Mouse (Mus musculus): ENCODE measurements around the gene Fkbp1a. TPM values are rescaled to one million over a fixed set of nuclear protein-coding genes. Genes with fewer than 3 reads are reported as not detected.
A peak's percentile ranks its signal among the peaks of the same experiment; 100 is the strongest.

Fkbp1a gene
- total and polyA plus RNA-seq, 2 experiments from 2014 or later, result 67.3 to 727 TPM

- WGBS, result 3% methylated on average over 4 of the region's 4 CpGs
- peak; percentile 74 for ATAC-seq
Measured at GRCm38 (mm10) chr2:151603630-151604029, 61.3 kb downstream of the Fkbp1a start.

GRCm38 (mm10) chr2:151605437-151605987 lies 63.2 kb downstream of the Fkbp1a start:
- Histone ChIP-seq H3K27me3 (ENCODE audit: insufficient read depth, low read length) (no peaks in the 10 kb centered on the region), H3K9ac (no peak overlapping the region), H3K4me2 (ENCODE audit: low read depth) (no peak overlapping the region), H3K4me3 (ENCODE audit: low read depth, low read length) (no peak overlapping the region), H3K9me3 (ENCODE audit: low read length) (no peaks in the 10 kb centered on the region), H3K27ac (ENCODE audit: low read depth, low read length) (peak overlapping the region; percentile 54; the same call in 1 of the 2 replicates), H3K4me1 (ENCODE audit: insufficient read depth) (peaks cover 13% of the 10 kb centered on the region; the same call in 1 of the 2 replicates), H3K36me3 (ENCODE audit: insufficient read depth) (no peaks in the 10 kb centered on the region)
- DNase-seq (peak; percentile 66), ATAC-seq (peak; percentile 82)
- 29% methylated on average over 11 of the region's 11 CpGs for WGBS
- no peak for TF ChIP-seq CTCF (IDR thresholded peaks at IDR 0.05; ENCODE audit: low read depth)

More at GRCm38 (mm10) chr2:151603630-151604029, 61.3 kb downstream of the Fkbp1a start:
- Histone ChIP-seq H3K36me3 (ENCODE audit: insufficient read depth) (peaks cover 16% of the 10 kb centered on the region), H3K9ac (no peak overlapping the region), H3K9me3 (ENCODE audit: low read length) (no peaks in the 10 kb centered on the region), H3K4me3 (ENCODE audit: low read depth, low read length) (no peak overlapping the region), H3K27ac (ENCODE audit: low read depth, low read length) (0 out of 2 replicates have a peak overlapping the region, but pooled peaks have one; percentile 17), H3K4me2 (ENCODE audit: low read depth) (no peak overlapping the region), H3K4me1 (ENCODE audit: insufficient read depth) (peaks cover 13% of the 10 kb centered on the region; the same call in 1 of the 2 replicates), H3K27me3 (ENCODE audit: insufficient read depth, low read length) (no peaks in the 10 kb centered on the region)
- TF ChIP-seq CTCF (IDR thresholded peaks at IDR 0.05; ENCODE audit: low read depth), result no peak
- peak; percentile 55 for DNase-seq

DNA sequence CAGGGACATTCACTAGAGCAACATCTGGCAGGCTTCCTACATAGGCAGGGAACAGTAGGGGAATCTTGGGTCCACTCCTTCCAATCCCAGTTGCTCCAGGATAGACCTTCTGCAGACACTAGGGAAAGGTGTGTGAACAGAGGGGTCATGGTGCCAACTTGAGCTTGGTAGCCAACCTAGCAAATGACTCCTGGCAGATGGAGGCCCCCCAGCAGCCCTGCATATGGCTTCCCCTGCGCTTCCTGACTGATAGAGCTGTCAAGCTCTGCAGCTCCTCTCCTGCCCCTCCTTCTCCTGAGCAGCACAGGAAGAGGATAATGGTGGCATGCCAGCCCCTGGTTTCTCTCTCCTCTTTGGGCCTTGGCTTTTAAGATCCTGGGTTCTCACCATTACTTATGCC lies 66.2 kb downstream of the Fkbp1a start:
- no peak overlapping the region for H3K27ac ChIP-seq (ENCODE audit: low read depth, low read length)
- ATAC-seq, result no peak

DNA sequence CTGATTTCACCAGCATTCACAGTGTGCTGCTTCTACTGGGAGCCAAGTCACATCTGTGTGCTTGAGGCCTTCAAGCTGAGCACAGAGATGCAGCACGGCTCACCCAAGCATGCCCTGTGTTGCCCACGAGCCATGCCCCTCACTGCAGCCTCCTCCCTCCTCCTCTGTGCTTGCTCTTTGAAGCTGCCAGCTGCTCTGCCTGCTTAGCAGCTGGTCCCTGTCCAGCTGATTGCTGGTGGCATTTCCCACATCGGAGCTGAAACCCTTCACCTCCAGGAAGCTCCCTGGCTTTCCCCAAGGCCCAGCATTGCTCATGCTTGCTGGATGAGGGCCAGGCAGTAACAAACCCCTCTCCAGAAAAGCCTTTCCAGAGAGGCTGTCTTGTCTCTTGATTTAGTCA lies 67.7 kb downstream of the Fkbp1a start:
- Histone ChIP-seq H3K36me3 (ENCODE audit: insufficient read depth) (no peaks in the 10 kb centered on the region), H3K27ac (ENCODE audit: low read depth, low read length) (no peak overlapping the region), H3K4me1 (ENCODE audit: insufficient read depth) (peaks cover 4% of the 10 kb centered on the region; the same call in 1 of the 2 replicates), H3K9ac (no peak overlapping the region), H3K4me3 (ENCODE audit: low read depth, low read length) (no peak overlapping the region), H3K4me2 (ENCODE audit: low read depth) (no peak overlapping the region), H3K9me3 (ENCODE audit: low read length) (no peaks in the 10 kb centered on the region), H3K27me3 (ENCODE audit: insufficient read depth, low read length) (no peaks in the 10 kb centered on the region)
- DNase-seq (no peak), ATAC-seq (no peak)
- 27% methylated on average over 3 of the region's 3 CpGs for WGBS
- TF ChIP-seq CTCF (IDR thresholded peaks at IDR 0.05; ENCODE audit: low read depth), result no peak

More for the DNA sequence above, 66.2 kb downstream of the Fkbp1a start:
- H3K36me3 ChIP-seq (ENCODE audit: insufficient read depth), result no peaks in the 10 kb centered on the region
- no peak overlapping the region for H3K4me2 ChIP-seq (ENCODE audit: low read depth)
- H3K9ac ChIP-seq, result no peak overlapping the region
- no peak overlapping the region for H3K4me3 ChIP-seq (ENCODE audit: low read depth, low read length)
- 47% methylated on average over 1 of the region's 1 CpGs for WGBS
- no peak for TF ChIP-seq CTCF (IDR thresholded peaks at IDR 0.05; ENCODE audit: low read depth)
- H3K4me1 ChIP-seq (ENCODE audit: insufficient read depth), result peaks cover 13% of the 10 kb centered on the region; the same call in 1 of the 2 replicates
- no peaks in the 10 kb centered on the region for H3K27me3 ChIP-seq (ENCODE audit: insufficient read depth, low read length)
- no peaks in the 10 kb centered on the region for H3K9me3 ChIP-seq (ENCODE audit: low read length)
- no peak for DNase-seq

Other genes starting within 250 kb of the Fkbp1a start
- gene 4921509C19Rik, start 66.3 kb upstream of the Fkbp1a start, total RNA-seq (2014; rRNA removed), result not detected in 2 replicates
- not detected in 2 replicates for gene 4921509C19Rik, start 66.3 kb upstream of the Fkbp1a start, polyA plus RNA-seq (2015; fragmentation: Nextera tagmentation; extraction: Ambion mirVana)
- gene Nsfl1c, start 48.3 kb upstream of the Fkbp1a start, total RNA-seq (2014; rRNA removed), result 121 and 124 TPM in 2 replicates
- 226 and 244 TPM in 2 replicates for gene Nsfl1c, start 48.3 kb upstream of the Fkbp1a start, polyA plus RNA-seq (2015; fragmentation: Nextera tagmentation; extraction: Ambion mirVana)
- gene Sdcbp2, start 30.1 kb downstream of the Fkbp1a start, total RNA-seq (2014; rRNA removed), result 0.90 and 1.1 TPM in 2 replicates
- gene Sdcbp2, start 30.1 kb downstream of the Fkbp1a start, polyA plus RNA-seq (2015; fragmentation: Nextera tagmentation; extraction: Ambion mirVana), result 1.5 and 1.6 TPM in 2 replicates
- 37.7 and 39.6 TPM in 2 replicates for gene Snph, start 90.1 kb downstream of the Fkbp1a start, total RNA-seq (2014; rRNA removed)
- gene Snph, start 90.1 kb downstream of the Fkbp1a start, polyA plus RNA-seq (2015; fragmentation: Nextera tagmentation; extraction: Ambion mirVana), result 12.8 and 18.3 TPM in 2 replicates
- 0.67 and 0.77 TPM in 2 replicates for gene Rad21l, start 126.0 kb downstream of the Fkbp1a start, total RNA-seq (2014; rRNA removed)
- 0.12 and 0.16 TPM in 2 replicates for gene Rad21l, start 126.0 kb downstream of the Fkbp1a start, polyA plus RNA-seq (2015; fragmentation: Nextera tagmentation; extraction: Ambion mirVana)
- 22.9 and 30.6 TPM in 2 replicates for gene Tmem74b, start 159.5 kb downstream of the Fkbp1a start, total RNA-seq (2014; rRNA removed)
- gene Tmem74b, start 159.5 kb downstream of the Fkbp1a start, polyA plus RNA-seq (2015; fragmentation: Nextera tagmentation; extraction: Ambion mirVana), result 23.1 and 26.2 TPM in 2 replicates
- 33.9 and 47.6 TPM in 2 replicates for gene Psmf1, start 201.7 kb downstream of the Fkbp1a start, total RNA-seq (2014; rRNA removed)
- gene Psmf1, start 201.7 kb downstream of the Fkbp1a start, polyA plus RNA-seq (2015; fragmentation: Nextera tagmentation; extraction: Ambion mirVana), result 64.6 and 69.7 TPM in 2 replicates